Mouse (Mus musculus): ENCODE measurements around the gene Gprc5d. TPM values are rescaled to one million over a fixed set of nuclear protein-coding genes. Genes with fewer than 3 reads are reported as not detected.

Gprc5d gene
- polyA plus RNA-seq, 1 experiment from 2014 or later, result not detected

DNA sequence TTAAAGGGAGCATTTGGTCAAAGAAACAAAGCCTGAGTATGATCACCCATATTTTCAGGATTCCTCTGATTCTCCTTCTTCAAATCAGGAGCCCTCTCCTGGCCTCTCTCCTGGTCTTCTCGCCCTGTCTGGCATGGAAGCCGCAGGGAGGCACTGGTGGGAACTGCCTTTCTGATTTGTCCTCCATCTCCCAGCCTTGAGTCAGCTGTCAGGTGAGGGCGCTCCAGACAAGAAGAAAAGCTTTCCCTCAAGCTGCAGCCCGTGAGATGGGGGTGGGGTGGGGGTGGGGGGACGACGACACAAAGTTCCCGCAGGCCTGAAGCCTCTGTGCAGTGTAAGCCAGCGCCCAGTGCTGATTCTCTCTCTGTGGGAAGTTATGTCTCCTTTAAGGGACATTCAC, 28.3 kb downstream of the Gprc5d start:
- Histone ChIP-seq H3K27ac (ENCODE audit: low read depth, low read length) (no peak overlapping the region), H3K4me3 (ENCODE audit: low read depth, low read length) (no peak overlapping the region), H3K27me3 (replicated peaks; ENCODE audit: control insufficient read depth, insufficient read depth, low read length) (no peaks in the 10 kb centered on the region), H3K4me1 (ENCODE audit: control insufficient read depth, insufficient read depth, low read length) (peaks cover 8% of the 10 kb centered on the region; the same call in 1 of the 2 replicates), H3K4me2 (ENCODE audit: low read length) (no peak overlapping the region), H3K9me3 (replicated peaks; ENCODE audit: control insufficient read depth, low read length) (no peaks in the 10 kb centered on the region), H3K36me3 (ENCODE audit: control insufficient read depth, insufficient read depth, low read length) (no peaks in the 10 kb centered on the region), H3K9ac (ENCODE audit: low read length) (no peak overlapping the region)
- ATAC-seq (no peak), DNase-seq (ENCODE audit: low spot score) (no peak)
- 17% methylated on average over 8 of the region's 8 CpGs for WGBS

DNA sequence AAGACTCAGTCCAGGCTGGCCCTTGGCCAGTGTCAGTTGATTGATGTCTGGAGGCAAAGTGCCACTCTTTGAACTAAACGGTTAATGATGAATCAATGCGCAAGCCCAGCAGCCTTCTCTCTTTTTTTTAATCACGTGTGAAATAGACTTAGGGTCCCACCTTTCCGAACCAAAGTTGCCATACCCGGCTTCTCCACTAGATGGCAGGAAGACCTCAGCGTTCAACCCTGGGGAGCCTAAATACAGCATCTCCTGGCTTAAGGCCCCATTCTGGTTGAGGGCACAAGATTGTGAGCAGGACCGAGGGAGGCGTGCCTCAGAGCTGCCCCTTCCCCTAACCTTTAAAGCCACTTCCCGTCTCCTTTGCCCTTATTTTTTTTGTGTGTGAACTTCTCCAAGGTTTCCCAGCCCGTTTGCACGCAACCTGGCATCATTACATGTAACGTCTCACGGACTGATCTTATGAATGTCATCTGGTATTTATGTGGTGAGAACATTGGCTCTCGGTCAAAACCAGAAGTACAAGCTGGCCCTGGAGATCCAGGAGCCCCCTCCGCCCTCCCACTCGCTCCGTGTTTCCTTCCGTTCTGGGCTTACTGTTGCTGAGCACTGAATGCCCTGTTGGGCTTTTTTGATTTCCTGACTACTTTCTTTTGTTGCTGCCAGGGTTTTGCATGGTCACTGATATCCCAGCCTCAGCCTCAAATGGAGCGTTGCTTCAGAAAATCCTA, 30.2 kb downstream of the Gprc5d start:
- no peaks in the 10 kb centered on the region for H3K27me3 ChIP-seq (replicated peaks; ENCODE audit: control insufficient read depth, insufficient read depth, low read length)
- ATAC-seq, result peak; percentile 86
- 0 out of 2 replicates have a peak, but pooled peaks cover 3% of the 10 kb centered on the region for H3K4me1 ChIP-seq (ENCODE audit: control insufficient read depth, insufficient read depth, low read length)
- no peak overlapping the region for H3K27ac ChIP-seq (ENCODE audit: low read depth, low read length)
- peak; percentile 93 for DNase-seq (ENCODE audit: low spot score)
- H3K9me3 ChIP-seq (replicated peaks; ENCODE audit: control insufficient read depth, low read length), result no peaks in the 10 kb centered on the region
- peak overlapping the region; percentile 25; the same call in 1 of the 2 replicates for H3K9ac ChIP-seq (ENCODE audit: low read length)
- H3K4me2 ChIP-seq (ENCODE audit: low read length), result peak overlapping the region; percentile 40
- H3K4me3 ChIP-seq (ENCODE audit: low read depth, low read length), result no peak overlapping the region
- WGBS, result 23% methylated on average over 19 of the region's 19 CpGs
- H3K36me3 ChIP-seq (ENCODE audit: control insufficient read depth, insufficient read depth, low read length), result no peaks in the 10 kb centered on the region

DNA sequence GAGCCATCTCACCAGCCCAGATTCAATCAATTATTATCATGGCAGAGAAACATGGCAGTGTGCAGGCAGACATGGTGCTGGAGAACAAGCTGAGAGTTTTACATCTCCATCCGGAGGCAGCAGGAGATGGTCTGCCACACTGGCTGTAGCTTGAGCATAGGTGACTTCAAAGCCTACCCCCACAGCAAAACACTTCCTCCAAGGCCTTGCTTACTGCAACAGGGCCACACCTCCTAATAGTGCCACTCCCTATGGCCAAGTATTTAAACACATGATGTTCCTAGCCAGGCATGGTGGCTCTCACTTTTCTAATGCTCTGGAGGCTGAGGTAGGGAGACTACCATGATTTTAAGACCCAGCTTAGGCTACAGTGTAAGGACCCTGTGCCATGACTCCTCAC, 32.4 kb downstream of the Gprc5d start:
- H3K27ac ChIP-seq (ENCODE audit: low read depth, low read length), result no peak overlapping the region
- 0 out of 2 replicates have a peak, but pooled peaks cover 3% of the 10 kb centered on the region for H3K4me1 ChIP-seq (ENCODE audit: control insufficient read depth, insufficient read depth, low read length)
- no peak overlapping the region for H3K4me3 ChIP-seq (ENCODE audit: low read depth, low read length)
- no peak overlapping the region for H3K4me2 ChIP-seq (ENCODE audit: low read length)
- DNase-seq (ENCODE audit: low spot score) (no peak), ATAC-seq (no peak)
- no peak overlapping the region for H3K9ac ChIP-seq (ENCODE audit: low read length)
- no peaks in the 10 kb centered on the region for H3K27me3 ChIP-seq (replicated peaks; ENCODE audit: control insufficient read depth, insufficient read depth, low read length)
- H3K9me3 ChIP-seq (replicated peaks; ENCODE audit: control insufficient read depth, low read length), result no peaks in the 10 kb centered on the region
- no peaks in the 10 kb centered on the region for H3K36me3 ChIP-seq (ENCODE audit: control insufficient read depth, insufficient read depth, low read length)
- WGBS, result 86% methylated on average over 1 of the region's 1 CpGs

DNA sequence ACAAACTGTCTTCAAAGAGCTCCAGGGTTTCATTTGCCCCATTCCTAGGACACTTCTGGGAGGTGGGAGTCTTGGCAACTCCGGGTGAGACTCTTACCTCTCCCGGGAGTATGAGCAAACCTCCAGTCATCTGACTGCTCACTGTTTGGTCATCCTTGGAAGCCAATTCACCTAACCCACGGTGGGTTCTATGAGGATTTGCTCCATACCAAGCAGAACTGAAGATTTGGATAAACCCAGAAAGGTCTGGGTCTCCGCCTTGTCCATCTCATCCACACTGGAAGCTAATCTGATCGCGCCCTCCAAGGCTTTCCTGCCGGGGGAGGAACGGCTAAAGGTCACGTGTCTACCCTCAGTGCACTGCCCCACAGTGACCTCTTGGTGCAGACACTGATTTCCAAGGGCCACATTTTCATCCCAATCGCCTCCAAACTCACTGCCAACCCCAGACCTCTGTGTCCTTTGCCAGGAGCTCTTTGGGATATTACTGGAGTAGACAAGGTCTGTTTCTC, 34.0 kb downstream of the Gprc5d start:
- H3K4me2 ChIP-seq (ENCODE audit: low read length), result no peak overlapping the region
- no peaks in the 10 kb centered on the region for H3K36me3 ChIP-seq (ENCODE audit: control insufficient read depth, insufficient read depth, low read length)
- ATAC-seq (no peak), DNase-seq (ENCODE audit: low spot score) (no peak)
- 78% methylated on average over 10 of the region's 10 CpGs for WGBS
- H3K4me1 ChIP-seq (ENCODE audit: control insufficient read depth, insufficient read depth, low read length), result 0 out of 2 replicates have a peak, but pooled peaks cover 3% of the 10 kb centered on the region
- no peak overlapping the region for H3K9ac ChIP-seq (ENCODE audit: low read length)
- no peaks in the 10 kb centered on the region for H3K27me3 ChIP-seq (replicated peaks; ENCODE audit: control insufficient read depth, insufficient read depth, low read length)
- H3K9me3 ChIP-seq (replicated peaks; ENCODE audit: control insufficient read depth, low read length), result no peaks in the 10 kb centered on the region
- H3K4me3 ChIP-seq (ENCODE audit: low read depth, low read length), result no peak overlapping the region
- H3K27ac ChIP-seq (ENCODE audit: low read depth, low read length), result no peak overlapping the region

DNA sequence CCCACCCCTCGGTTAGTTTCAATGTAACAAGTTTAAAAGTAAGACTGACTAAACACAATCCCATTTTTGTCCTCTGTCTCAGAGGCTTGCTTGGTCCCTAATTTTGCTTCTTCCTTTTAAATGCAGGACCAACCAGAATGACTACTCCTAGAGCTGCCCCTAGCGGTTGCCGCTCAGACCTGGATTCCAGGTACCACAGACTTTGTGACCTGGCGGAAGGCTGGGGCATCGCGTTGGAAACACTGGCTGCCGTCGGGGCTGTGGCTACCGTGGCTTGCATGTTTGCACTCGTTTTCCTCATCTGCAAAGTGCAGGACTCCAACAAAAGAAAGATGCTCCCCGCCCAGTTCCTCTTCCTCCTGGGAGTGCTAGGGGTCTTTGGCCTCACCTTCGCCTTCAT, 39.7 kb downstream of the Gprc5d start:
- no peak overlapping the region for H3K27ac ChIP-seq (ENCODE audit: low read depth, low read length)
- DNase-seq (ENCODE audit: low spot score), result no peak
- no peaks in the 10 kb centered on the region for H3K27me3 ChIP-seq (replicated peaks; ENCODE audit: control insufficient read depth, insufficient read depth, low read length)
- H3K9me3 ChIP-seq (replicated peaks; ENCODE audit: control insufficient read depth, low read length), result no peaks in the 10 kb centered on the region
- H3K4me3 ChIP-seq (ENCODE audit: low read depth, low read length), result no peak overlapping the region
- no peak overlapping the region for H3K4me2 ChIP-seq (ENCODE audit: low read length)
- no peaks in the 10 kb centered on the region for H3K36me3 ChIP-seq (ENCODE audit: control insufficient read depth, insufficient read depth, low read length)
- 50% methylated on average over 12 of the region's 12 CpGs for WGBS
- H3K4me1 ChIP-seq (ENCODE audit: control insufficient read depth, insufficient read depth, low read length), result no peaks in the 10 kb centered on the region
- no peak overlapping the region for H3K9ac ChIP-seq (ENCODE audit: low read length)
- no peak for ATAC-seq

DNA sequence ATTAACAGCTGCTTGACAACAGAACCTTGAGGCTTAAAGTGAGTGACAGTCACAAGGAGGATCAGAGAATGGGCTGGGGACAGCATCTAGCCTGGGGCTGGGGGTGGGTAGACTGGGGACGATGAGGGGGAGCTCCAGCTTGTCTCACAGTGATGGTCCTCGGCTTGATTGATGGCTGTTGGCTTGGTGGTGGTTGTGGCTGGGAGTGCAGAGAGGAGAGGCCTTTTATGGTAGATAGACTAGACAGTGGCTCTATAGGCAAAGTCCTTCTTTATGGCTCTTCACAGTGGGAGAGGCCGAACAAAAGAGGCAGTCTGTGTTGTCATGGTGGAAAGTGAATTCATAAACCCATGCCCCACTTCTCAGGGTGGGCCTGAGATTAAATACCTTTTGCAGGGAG, 41.9 kb downstream of the Gprc5d start:
- no peak overlapping the region for H3K4me2 ChIP-seq (ENCODE audit: low read length)
- H3K27ac ChIP-seq (ENCODE audit: low read depth, low read length), result no peak overlapping the region
- 55% methylated on average over 3 of the region's 3 CpGs for WGBS
- H3K4me3 ChIP-seq (ENCODE audit: low read depth, low read length), result no peak overlapping the region
- H3K36me3 ChIP-seq (ENCODE audit: control insufficient read depth, insufficient read depth, low read length), result no peaks in the 10 kb centered on the region
- H3K9ac ChIP-seq (ENCODE audit: low read length), result no peak overlapping the region
- ATAC-seq, result no peak
- H3K9me3 ChIP-seq (replicated peaks; ENCODE audit: control insufficient read depth, low read length), result no peaks in the 10 kb centered on the region
- no peak for DNase-seq (ENCODE audit: low spot score)
- H3K27me3 ChIP-seq (replicated peaks; ENCODE audit: control insufficient read depth, insufficient read depth, low read length), result no peaks in the 10 kb centered on the region
- no peaks in the 10 kb centered on the region for H3K4me1 ChIP-seq (ENCODE audit: control insufficient read depth, insufficient read depth, low read length)

DNA sequence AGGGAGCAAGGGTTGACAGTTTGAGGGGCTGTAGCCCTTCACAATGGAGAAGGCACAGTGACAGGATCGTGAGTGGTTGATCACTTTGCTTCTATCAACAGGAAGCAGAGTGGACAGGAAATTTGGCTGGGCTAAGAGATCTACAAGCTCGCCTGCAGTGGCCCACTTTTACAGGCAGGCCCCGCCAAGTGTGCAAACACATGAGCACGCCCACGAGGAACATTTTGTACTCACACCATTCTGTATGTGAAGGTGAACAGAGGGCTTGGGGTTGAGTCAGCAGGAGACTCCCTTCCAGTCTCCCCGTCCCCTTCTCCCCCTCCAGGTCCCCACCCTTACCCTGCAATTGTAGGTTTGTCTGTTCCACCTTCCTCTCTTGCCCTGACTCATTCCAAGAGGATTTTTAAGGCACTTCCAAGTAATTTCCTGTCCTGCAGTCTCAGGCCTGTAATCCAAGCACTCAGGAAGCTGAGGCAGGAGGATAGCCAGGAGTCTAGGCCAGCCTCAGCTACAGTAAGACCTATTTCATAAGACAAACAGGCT, 43.6 kb downstream of the Gprc5d start:
- DNase-seq (ENCODE audit: low spot score), result no peak
- Histone ChIP-seq H3K36me3 (ENCODE audit: control insufficient read depth, insufficient read depth, low read length) (no peaks in the 10 kb centered on the region), H3K9me3 (replicated peaks; ENCODE audit: control insufficient read depth, low read length) (no peaks in the 10 kb centered on the region), H3K4me2 (ENCODE audit: low read length) (no peak overlapping the region), H3K4me3 (ENCODE audit: low read depth, low read length) (no peak overlapping the region), H3K27ac (ENCODE audit: low read depth, low read length) (no peak overlapping the region), H3K4me1 (ENCODE audit: control insufficient read depth, insufficient read depth, low read length) (no peaks in the 10 kb centered on the region), H3K27me3 (replicated peaks; ENCODE audit: control insufficient read depth, insufficient read depth, low read length) (no peaks in the 10 kb centered on the region), H3K9ac (ENCODE audit: low read length) (no peak overlapping the region)
- WGBS, result 88% methylated on average over 6 of the region's 6 CpGs
- ATAC-seq, result no peak

DNA sequence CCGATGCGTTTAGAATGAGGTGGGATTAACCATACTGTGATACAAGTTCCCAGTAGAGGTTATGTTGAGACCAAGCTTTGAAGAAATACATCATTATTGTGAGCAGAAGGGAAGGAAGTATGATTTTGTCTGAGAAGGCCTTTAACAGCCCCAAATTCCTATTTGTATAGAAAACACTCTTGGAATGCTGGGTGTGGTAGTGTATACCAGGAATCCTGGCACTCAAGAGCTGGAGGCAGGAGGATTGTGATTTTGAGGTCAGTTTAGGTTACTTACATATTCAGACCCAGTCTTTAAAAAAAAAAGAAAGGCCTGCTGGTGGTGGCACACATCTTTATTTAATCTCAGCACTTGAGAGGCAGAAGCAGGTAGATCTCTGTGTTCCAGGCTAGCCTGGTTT, 47.7 kb downstream of the Gprc5d start:
- no peaks in the 10 kb centered on the region; the same call in 1 of the 2 replicates for H3K27me3 ChIP-seq (replicated peaks; ENCODE audit: control insufficient read depth, insufficient read depth, low read length)
- no peak overlapping the region for H3K27ac ChIP-seq (ENCODE audit: low read depth, low read length)
- no peak for DNase-seq (ENCODE audit: low spot score)
- 82% methylated on average over 2 of the region's 2 CpGs for WGBS
- H3K9me3 ChIP-seq (replicated peaks; ENCODE audit: control insufficient read depth, low read length), result no peaks in the 10 kb centered on the region
- no peak overlapping the region for H3K9ac ChIP-seq (ENCODE audit: low read length)
- ATAC-seq, result no peak
- no peaks in the 10 kb centered on the region for H3K36me3 ChIP-seq (ENCODE audit: control insufficient read depth, insufficient read depth, low read length)
- no peak overlapping the region for H3K4me3 ChIP-seq (ENCODE audit: low read depth, low read length)
- H3K4me2 ChIP-seq (ENCODE audit: low read length), result no peak overlapping the region
- no peaks in the 10 kb centered on the region; the same call in 1 of the 2 replicates for H3K4me1 ChIP-seq (ENCODE audit: control insufficient read depth, insufficient read depth, low read length)

DNA sequence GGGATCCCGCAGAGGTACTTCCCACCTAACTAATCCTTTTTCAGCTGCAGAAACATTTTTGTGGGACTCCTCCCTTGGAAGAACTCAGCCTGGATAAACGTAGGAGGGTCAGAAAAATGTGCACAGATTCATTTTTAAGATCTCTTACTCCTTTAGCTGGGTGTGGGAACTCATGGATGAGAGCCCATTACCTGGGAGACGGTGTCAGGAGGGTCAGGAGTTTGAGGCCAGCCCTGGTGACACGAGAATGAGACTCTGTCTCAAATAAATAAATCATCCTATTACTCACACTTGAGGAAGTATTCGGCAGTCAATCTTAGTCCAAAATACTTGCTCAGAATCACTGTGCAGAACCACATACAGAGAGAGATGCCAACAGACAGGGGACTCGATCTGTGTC, 48.2 kb downstream of the Gprc5d start:
- peaks cover 4% of the 10 kb centered on the region; the same call in 1 of the 2 replicates for H3K27me3 ChIP-seq (replicated peaks; ENCODE audit: control insufficient read depth, insufficient read depth, low read length)
- WGBS, result 79% methylated on average over 6 of the region's 6 CpGs
- ATAC-seq, result no peak

More for the DNA sequence above, 48.2 kb downstream of the Gprc5d start:
- no peak for DNase-seq (ENCODE audit: low spot score)
- Histone ChIP-seq H3K27ac (ENCODE audit: low read depth, low read length) (no peak overlapping the region), H3K9ac (ENCODE audit: low read length) (no peak overlapping the region), H3K36me3 (ENCODE audit: control insufficient read depth, insufficient read depth, low read length) (no peaks in the 10 kb centered on the region), H3K4me2 (ENCODE audit: low read length) (no peak overlapping the region), H3K4me3 (ENCODE audit: low read depth, low read length) (no peak overlapping the region), H3K9me3 (replicated peaks; ENCODE audit: control insufficient read depth, low read length) (no peaks in the 10 kb centered on the region), H3K4me1 (ENCODE audit: control insufficient read depth, insufficient read depth, low read length) (no peaks in the 10 kb centered on the region; the same call in 1 of the 2 replicates)
